Mouse (Mus musculus) ES-E14 (cell line): ENCODE measurements around the gene Calm1.

ENCODE experiments used
- CHD2 ChIP-seq: IDR thresholded peaks from 2 replicates; pipeline ENCODE4 v1.6.1; 2014; ENCODE audit warnings: mild to moderate bottlenecking, low read depth, low read length, inconsistent platforms
- HCFC1 ChIP-seq: IDR thresholded peaks from 2 replicates; pipeline ENCODE4 v1.6.1; 2012; ENCODE audit warnings: low read length, inconsistent platforms, borderline replicate concordance; ENCODE audit not compliant: insufficient read depth
- MAFK ChIP-seq: IDR thresholded peaks from 2 replicates; pipeline ENCODE4 v1.6.1; 2014; ENCODE audit warnings: mild to moderate bottlenecking, low read depth, low read length, inconsistent platforms; ENCODE audit not compliant: insufficient read depth
- ZC3H11A ChIP-seq: IDR thresholded peaks from 2 replicates; pipeline ENCODE4 v1.6.1; 2012; ENCODE audit warnings: low read depth, mild to moderate bottlenecking, inconsistent platforms, low read length, borderline replicate concordance

DNA sequence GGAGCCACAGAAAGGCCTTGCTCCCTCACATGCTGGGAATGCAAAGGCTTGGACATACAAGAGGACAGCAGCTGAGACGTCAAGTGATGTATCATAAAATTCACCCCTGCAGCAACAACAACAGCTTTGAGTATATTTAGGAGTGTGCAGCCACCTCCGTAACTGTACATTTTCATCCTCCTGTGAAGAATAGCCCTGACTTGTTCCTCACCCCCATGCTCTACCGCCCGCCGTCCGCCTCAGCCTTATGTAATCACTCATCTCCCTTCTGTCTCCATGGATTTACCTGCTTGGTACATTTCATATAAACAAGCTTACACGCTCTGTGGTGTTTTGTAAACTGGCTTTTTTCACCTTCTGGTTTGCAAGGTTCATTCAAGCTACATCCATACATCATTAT lies 46.8 kb upstream of the Calm1 start:
- TF ChIP-seq ZC3H11A: no peak
- TF ChIP-seq MAFK: no peak
- no peak for TF ChIP-seq CHD2
- TF ChIP-seq HCFC1: no peak
